Mouse (Mus musculus) kidney, adult 2 months (tissue): ENCODE measurements around the gene Magi1.

Experiments used
- CTCF ChIP-seq: fragments of 200-500 bp; conservative IDR thresholded peaks from 2 replicates; pipeline ENCODE4 v1.5.1; 2011; ENCODE audit warnings: low read depth, mild to moderate bottlenecking, control low read depth, low read length, moderate library complexity, mixed read lengths; ENCODE audit not compliant: insufficient read depth, insufficient read length
- POLR2A ChIP-seq: fragments of 200-500 bp; IDR thresholded peaks from one replicate; pipeline ENCODE4 v1.6.1; 2011; ENCODE audit warnings: low read depth, low read length, control low read depth

DNA sequence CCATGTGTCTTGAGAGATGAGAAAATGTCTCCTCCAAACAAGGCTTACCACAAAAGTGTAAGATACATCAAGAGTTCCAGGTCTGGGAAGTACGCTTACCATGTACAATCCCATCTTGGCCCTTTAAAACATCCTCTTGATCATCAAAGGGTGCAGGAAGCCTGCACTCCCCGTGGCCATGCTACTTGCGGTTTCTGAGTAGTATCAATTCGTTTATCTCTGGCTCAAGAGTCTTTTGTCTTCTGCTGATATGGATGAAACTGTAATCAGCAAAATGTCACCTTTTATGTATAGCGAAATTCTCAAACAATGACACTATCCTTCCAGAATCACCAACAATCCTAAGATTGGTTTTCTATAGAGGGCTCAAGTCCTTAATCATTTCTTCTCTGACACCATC is 261.3 kb downstream of the Magi1 start:
- no peak for TF ChIP-seq CTCF
- no peak for TF ChIP-seq POLR2A
